Mouse (Mus musculus) stomach, postnatal 0 days (tissue): Measurements from ENCODE around the gene Gdi2.

ENCODE experiments used
- CTCF ChIP-seq: IDR thresholded peaks from 2 replicates; pipeline ENCODE4 v1.5.1; 2016; ENCODE audit warnings: antibody characterized with exemption, low read depth, mild to moderate bottlenecking, moderate library complexity
- EP300 ChIP-seq: optimal IDR thresholded peaks from 2 replicates; pipeline ENCODE3; 2016; ENCODE audit warnings: antibody characterized with exemption

DNA sequence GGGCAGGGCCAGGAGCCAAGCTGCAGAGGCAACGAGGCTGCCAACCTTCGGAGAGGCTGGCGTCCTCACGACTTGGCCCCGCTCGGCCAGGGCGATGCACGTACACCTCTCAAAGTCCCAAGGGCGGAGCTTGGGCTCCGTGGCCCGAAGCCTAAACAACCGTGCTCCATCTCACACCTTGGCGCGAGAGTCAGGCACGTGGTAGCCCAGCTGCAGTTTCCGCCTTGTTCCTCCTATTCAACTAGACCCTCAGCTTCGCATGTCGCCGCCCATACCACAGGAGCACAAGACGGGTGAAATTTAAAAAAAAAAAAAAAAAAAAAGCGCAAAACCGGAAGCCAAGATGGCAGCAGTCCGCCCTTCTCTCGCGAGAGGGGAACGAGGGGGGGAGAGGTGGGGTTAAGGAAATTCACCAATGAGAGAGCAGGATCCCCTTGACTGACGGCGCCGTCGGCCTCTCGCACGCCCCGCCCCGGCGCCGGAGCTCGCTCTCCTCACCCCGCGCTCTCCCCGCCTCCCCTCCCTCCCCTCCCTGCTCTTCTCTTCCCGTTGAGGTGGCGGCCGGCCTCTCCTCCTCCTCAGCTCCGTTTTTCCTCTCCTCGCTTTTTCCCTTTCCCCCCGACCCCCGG, at the start of gene Gdi2:
- TF ChIP-seq CTCF (no peak), EP300 (peak; percentile 99)
